Mouse (Mus musculus) C2C12 (cell line): ENCODE measurements around the gene Pdpk1. TPM values are rescaled to one million over a fixed set of nuclear protein-coding genes. Genes with fewer than 3 reads are reported as not detected.
A peak's percentile ranks its signal among the peaks of the same experiment; 100 is the strongest.
"Not testable (repeated sequence)": the region's sequence is repeated elsewhere in the genome, so short reads cannot be mapped to it uniquely, and the experiment has no call there.

Experiments
- H3K27me3 ChIP-seq: one replicate; pipeline ENCODE4 v1.6.1; 2011; ENCODE audit not compliant: control insufficient read depth, insufficient read depth, insufficient read length
- H3K36me3 ChIP-seq: one replicate; pipeline ENCODE4 v1.6.1; 2011; ENCODE audit not compliant: control insufficient read depth, insufficient read depth
- H3K4me3 ChIP-seq: one replicate; pipeline ENCODE4 v1.5.1; 2011; ENCODE audit warnings: mild to moderate bottlenecking, control low read depth; ENCODE audit not compliant: poor library complexity, insufficient read depth, severe bottlenecking
- H3K79me2 ChIP-seq: one replicate; pipeline ENCODE4 v1.6.1; 2011; ENCODE audit not compliant: control insufficient read depth, insufficient read depth
- H3K79me3 ChIP-seq: one replicate; pipeline ENCODE4 v1.6.1; 2011; ENCODE audit warnings: low read depth, control low read depth
- H3ac ChIP-seq: one replicate; pipeline ENCODE3; 2011; ENCODE audit warnings: low read depth; ENCODE audit not compliant: control insufficient read depth, insufficient read length
- CEBPB ChIP-seq: IDR thresholded peaks from one replicate; pipeline ENCODE4 v1.6.1; 2011; ENCODE audit warnings: low read depth, mild to moderate bottlenecking, control low read depth, moderate library complexity
- CTCF ChIP-seq: IDR thresholded peaks from one replicate; pipeline ENCODE4 v1.5.1; 2011; ENCODE audit not compliant: control insufficient read depth, insufficient read depth, insufficient read length
- FOSL1 ChIP-seq: IDR thresholded peaks from one replicate; pipeline ENCODE4 v1.8.0; 2011; ENCODE audit warnings: mild to moderate bottlenecking, low read length; ENCODE audit not compliant: poor library complexity, insufficient read depth, severe bottlenecking
- MAX ChIP-seq: IDR thresholded peaks from one replicate; pipeline ENCODE4 v1.6.1; 2011; ENCODE audit warnings: mild to moderate bottlenecking, control low read depth
- MYOD1 ChIP-seq: IDR thresholded peaks from one replicate; pipeline ENCODE4 v1.6.1; 2011; ENCODE audit warnings: low read depth; ENCODE audit not compliant: control insufficient read depth, insufficient read length
- MYOG ChIP-seq: IDR thresholded peaks from one replicate; pipeline ENCODE4 v1.6.1; 2011; ENCODE audit not compliant: control insufficient read depth, insufficient read length; ENCODE audit errors: extremely low read depth
- USF1 ChIP-seq: IDR thresholded peaks from one replicate; pipeline ENCODE4 v1.6.1; 2011; ENCODE audit warnings: low read depth, mild to moderate bottlenecking, control low read depth, moderate library complexity
- polyA plus RNA-seq: library from polyadenylated mRNA; unstranded; fragments of >200 nt; fragmentation: generic; extraction: Trizol; gene quantifications from one replicate; pipeline ENCODE4 v1.2.1, GENCODE M21; 2012; ENCODE audit warnings: missing spikeins

Pdpk1 gene
- polyA plus RNA-seq, 1 experiment: 7.4 TPM

DNA sequence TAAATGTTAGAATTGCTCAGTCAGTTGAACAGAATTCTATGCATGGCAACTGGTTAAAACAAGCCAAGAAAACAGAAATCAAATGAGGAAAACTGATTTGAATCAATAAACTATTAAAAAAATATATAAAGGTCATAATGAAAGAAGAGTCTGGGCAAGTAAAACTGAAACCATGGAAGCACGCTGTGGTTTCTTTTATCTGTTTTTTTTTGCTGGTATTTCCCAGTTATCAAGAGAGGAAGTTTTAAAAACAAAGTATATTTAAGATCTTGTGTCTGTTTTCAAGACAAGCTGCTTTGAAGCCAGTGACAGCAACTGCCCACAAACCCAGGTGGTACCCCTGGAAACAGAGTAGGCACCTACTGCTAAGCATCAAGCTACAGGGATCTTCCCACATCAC lies 60.1 kb downstream of the Pdpk1 start:
- no peak for TF ChIP-seq USF1
- TF ChIP-seq CTCF: no peak
- no peak for TF ChIP-seq MYOD1
- TF ChIP-seq MYOG: no peak
- no peak for TF ChIP-seq MAX
- TF ChIP-seq FOSL1: no peak
- TF ChIP-seq CEBPB: no peak
- Histone ChIP-seq H3K36me3 (peaks cover 42% of the 10 kb centered on the region), H3K27me3 (no peaks in the 10 kb centered on the region), H3ac (no peak overlapping the region), H3K79me3 (no peaks in the 10 kb centered on the region), H3K4me3 (no peak overlapping the region), H3K79me2 (no peaks in the 10 kb centered on the region)

DNA sequence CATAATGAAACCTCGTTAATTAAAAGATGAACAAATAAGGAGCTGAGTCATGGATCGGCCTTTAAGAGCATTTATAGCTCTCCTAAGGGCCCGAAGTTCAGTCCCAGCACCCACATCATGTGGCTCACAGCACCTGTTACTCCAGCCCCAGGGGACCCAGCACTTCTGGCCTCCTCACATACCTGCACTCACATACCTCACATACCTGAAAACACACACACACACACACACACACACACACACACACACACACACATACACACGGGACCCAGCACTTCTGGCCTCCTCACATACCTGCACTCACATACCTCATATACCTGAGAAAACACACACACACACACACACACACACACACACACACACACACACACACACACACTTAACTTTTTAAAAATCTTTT lies 64.3 kb downstream of the Pdpk1 start:
- not testable (repeated sequence) for H3K4me3 ChIP-seq, H3K27me3 ChIP-seq, H3ac ChIP-seq, H3K79me2 ChIP-seq, H3K79me3 ChIP-seq
- peaks cover 53% of the 10 kb centered on the region for H3K36me3 ChIP-seq

DNA sequence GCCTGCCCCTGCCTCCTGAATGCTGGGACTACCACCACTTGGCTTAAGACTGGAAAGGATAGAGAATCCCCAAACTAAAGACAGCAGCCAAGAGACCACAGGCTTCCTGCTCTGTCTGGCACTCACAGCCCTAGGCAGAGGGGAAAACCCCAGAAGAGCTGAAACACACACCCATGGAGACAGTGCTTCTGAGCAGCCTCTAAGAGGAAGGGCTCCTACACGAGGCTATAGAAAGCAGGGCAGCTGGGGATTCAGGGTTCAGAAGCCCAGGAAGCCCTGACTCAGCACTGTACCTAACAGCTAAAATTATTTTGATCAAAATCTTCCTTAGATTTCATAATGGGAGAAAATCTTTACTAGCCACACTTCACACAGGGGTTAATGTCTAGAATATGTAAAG lies 66.1 kb downstream of the Pdpk1 start:
- no peaks in the 10 kb centered on the region for H3K79me2 ChIP-seq
- H3K4me3 ChIP-seq: no peak overlapping the region
- no peak for TF ChIP-seq USF1
- no peak for TF ChIP-seq MYOG
- TF ChIP-seq MAX: no peak
- peaks cover 37% of the 10 kb centered on the region for H3K36me3 ChIP-seq
- H3K27me3 ChIP-seq: no peaks in the 10 kb centered on the region
- H3K79me3 ChIP-seq: no peaks in the 10 kb centered on the region
- H3ac ChIP-seq: no peak overlapping the region

DNA sequence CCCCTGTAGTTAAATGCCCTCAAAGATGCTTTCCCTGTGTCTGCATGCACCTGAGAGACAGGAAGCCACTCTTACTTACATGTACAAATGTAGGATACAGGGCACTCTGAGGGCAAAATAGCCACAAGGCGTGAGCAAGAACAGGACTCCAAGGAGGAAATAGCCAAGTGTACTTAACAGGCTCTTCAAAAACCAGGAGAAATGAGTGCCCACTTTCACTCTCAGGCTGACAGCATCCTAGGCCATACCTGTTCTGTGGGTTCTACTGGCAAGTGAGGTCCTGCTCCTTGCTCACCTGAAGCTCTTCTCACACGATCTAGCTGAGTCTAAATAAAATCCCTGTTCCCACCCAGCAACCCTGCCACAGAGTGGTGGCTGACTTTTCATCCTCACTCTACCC lies 73.6 kb downstream of the Pdpk1 start:
- TF ChIP-seq USF1 (no peak), MAX (no peak), CTCF (no peak), CEBPB (no peak), FOSL1 (no peak), MYOG (no peak), MYOD1 (no peak)
- Histone ChIP-seq H3ac (no peak overlapping the region), H3K79me3 (peaks cover 8% of the 10 kb centered on the region), H3K36me3 (peaks cover 22% of the 10 kb centered on the region), H3K4me3 (no peak overlapping the region), H3K79me2 (peaks cover 12% of the 10 kb centered on the region), H3K27me3 (no peaks in the 10 kb centered on the region)

DNA sequence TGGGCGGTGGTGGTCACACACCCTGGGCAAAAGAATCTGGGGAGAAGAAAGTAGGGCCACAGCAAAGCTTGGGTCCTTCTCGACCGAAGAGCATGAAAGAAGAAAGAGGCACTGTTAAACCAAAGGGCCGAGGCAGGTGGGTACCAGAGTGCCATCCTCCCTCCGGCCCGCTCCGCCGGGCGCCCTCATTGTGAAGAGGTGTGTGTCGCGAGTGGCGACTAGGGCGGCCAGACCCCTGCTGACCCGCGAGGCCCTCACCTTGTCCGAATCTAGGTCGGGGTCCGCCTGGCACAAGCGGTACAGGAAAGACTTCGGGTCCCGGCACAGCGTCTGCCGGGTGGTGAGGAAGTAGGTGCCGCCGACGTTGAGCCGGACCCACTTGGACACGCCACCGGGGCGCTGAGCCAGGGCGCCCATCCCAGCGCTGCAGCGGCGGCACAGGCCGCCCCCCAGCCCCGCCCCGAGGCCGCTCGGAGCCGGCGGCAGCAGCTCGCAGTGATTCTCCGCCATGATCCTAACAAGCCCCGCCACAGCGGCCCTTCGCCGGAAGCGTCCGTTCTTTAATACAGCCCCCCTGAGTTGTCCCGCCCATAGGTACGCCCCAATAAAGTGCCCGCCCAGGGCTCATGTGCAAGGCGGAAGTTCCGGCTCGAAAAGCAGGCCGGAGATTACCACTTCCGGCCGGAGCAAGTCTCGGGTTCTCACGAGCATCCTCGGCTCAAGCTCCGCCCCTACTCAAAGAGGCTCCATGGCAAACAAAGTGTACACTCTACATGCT lies 77.6 kb downstream of the Pdpk1 start, which contains the start of gene Kctd5:
Gene Kctd5, minus strand, starts transcription at position 567 of the 778 bp plus-strand sequence.
- TF ChIP-seq CEBPB (no peak), FOSL1 (no peak), MYOG (no peak), MAX (peak; percentile 84), CTCF (no peak), USF1 (peak; percentile 24)
- H3K79me3 ChIP-seq: peaks cover 41% of the 10 kb centered on the region
- H3K79me2 ChIP-seq: peaks cover 52% of the 10 kb centered on the region
- H3ac ChIP-seq: peak within 1 kb of the TSS; percentile 90
- H3K27me3 ChIP-seq: no peaks in the 10 kb centered on the region
- peaks cover 13% of the 10 kb centered on the region for H3K36me3 ChIP-seq
- peak within 1 kb of the TSS; percentile 86 for H3K4me3 ChIP-seq

DNA sequence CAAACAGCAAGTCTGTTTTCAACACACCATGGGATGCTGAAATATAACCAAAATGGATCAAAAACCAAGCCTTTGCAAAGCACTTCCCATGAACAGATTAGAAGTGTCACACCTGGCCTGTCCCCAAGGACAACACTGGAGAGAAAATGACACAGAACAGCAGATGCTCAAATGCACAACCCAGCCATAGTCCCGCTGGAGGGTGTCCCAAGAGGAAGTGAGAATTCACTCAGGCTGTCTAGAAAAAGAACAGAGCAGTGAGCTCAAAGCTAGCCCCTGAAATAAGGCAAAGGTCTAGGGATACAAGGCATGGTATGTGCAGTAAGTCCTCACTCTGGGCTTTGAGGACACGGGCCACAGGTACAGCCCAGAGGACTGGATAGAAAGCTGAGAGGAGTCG lies 81.2 kb downstream of the Pdpk1 start:
- Histone ChIP-seq H3K27me3 (no peaks in the 10 kb centered on the region), H3K79me3 (peaks cover 64% of the 10 kb centered on the region), H3K4me3 (no peak overlapping the region), H3ac (no peak overlapping the region), H3K79me2 (peaks cover 88% of the 10 kb centered on the region), H3K36me3 (peaks cover 32% of the 10 kb centered on the region)
- TF ChIP-seq FOSL1 (no peak), MAX (no peak), USF1 (no peak), CTCF (no peak), CEBPB (no peak), MYOD1 (no peak), MYOG (no peak)
